Mouse (Mus musculus) neural tube, embryonic 11.5 days (tissue): ENCODE measurements at regions not wholly inside any gene's neighbourhood (a gene's known extent, or its start where the extent isn't known, plus 50 kb on each side); places are given as distances from the start of the nearest gene placed in this dataset.

ENCODE experiments used
- ATAC-seq: fragments of 200-750 bp; cut with Nextera tagmentation; 2 replicates; pipeline ENCODE4 v1.8.0; 2017; ENCODE audit warnings: moderate number of reproducible peaks, mild to moderate bottlenecking, moderate TSS enrichment, moderate library complexity; ENCODE audit not compliant: insufficient read depth, low FRiP score, low TSS enrichment
- DNase-seq: peaks from one replicate; pipeline ENCODE4 v3.0.0-alpha.2; 2015; ENCODE audit warnings: low spot score
- H3K27ac ChIP-seq: fragments of 300-500 bp; sonication (generic); 2 replicates; pipeline ENCODE4 v1.5.1; 2014; ENCODE audit warnings: low read depth, mild to moderate bottlenecking, low read length
- H3K27me3 ChIP-seq: fragments of 300-500 bp; sonication (generic); 2 replicates; pipeline ENCODE4 v1.6.1; 2014; ENCODE audit warnings: mild to moderate bottlenecking, low read length, mixed read lengths; ENCODE audit not compliant: control insufficient read depth, insufficient read depth
- H3K36me3 ChIP-seq: fragments of 300-500 bp; sonication (generic); 2 replicates; pipeline ENCODE4 v1.6.1; 2014; ENCODE audit warnings: mild to moderate bottlenecking, low read length, moderate library complexity, mixed read lengths; ENCODE audit not compliant: control insufficient read depth, insufficient read depth
- H3K4me1 ChIP-seq: fragments of 300-500 bp; sonication (generic); 2 replicates; pipeline ENCODE4 v1.6.1; 2014; ENCODE audit warnings: low read length, mixed read lengths; ENCODE audit not compliant: control insufficient read depth, insufficient read depth
- H3K4me2 ChIP-seq: fragments of 300-500 bp; sonication (generic); 2 replicates; pipeline ENCODE4 v1.6.1; 2014; ENCODE audit warnings: low read depth, mild to moderate bottlenecking, moderate library complexity
- H3K4me3 ChIP-seq: fragments of 300-500 bp; sonication (generic); 2 replicates; pipeline ENCODE4 v1.5.1; 2014; ENCODE audit warnings: low read depth, low read length
- H3K9ac ChIP-seq: fragments of 300-500 bp; sonication (generic); 2 replicates; pipeline ENCODE4 v1.6.1; 2014; ENCODE audit warnings: mild to moderate bottlenecking, low read length
- H3K9me3 ChIP-seq: fragments of 300-500 bp; sonication (generic); 2 replicates; pipeline ENCODE4 v1.6.1; 2016; ENCODE audit warnings: low read length; ENCODE audit not compliant: control insufficient read depth
- WGBS: fragments of 180-500 bp; shearing (Covaris S2); extraction: QIAGEN DNeasy Blood & Tissue Kit; methylation state at CpG from one replicate; pipeline ENCODE4 v1.1.7; 2014; 5-methylcytosine and 5-hydroxymethylcytosine counted together

DNA sequence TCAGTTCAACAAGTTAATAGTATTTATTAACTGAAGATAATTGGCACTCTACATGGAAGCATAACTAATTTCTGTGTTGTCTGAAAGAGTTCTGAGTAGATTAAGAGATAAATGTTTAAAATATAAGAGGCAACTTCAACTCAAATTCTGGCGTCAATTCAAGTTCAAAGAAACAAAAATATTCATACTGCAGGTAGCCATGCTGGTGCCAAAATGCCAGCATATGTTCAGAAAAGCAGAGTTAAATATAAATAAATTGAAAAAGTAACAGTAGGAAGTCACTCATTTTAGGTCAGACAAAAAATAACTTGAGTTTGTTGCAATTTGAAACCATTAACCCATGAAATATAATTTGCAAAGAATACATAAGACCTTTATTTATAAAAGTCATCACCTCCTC, 1786.5 kb downstream of the Olfm4 start:
- H3K4me1 ChIP-seq: no peaks in the 10 kb centered on the region
- no peak overlapping the region for H3K9ac ChIP-seq
- no peak overlapping the region for H3K4me2 ChIP-seq
- DNase-seq (no peak), ATAC-seq (no peak)
- H3K27me3 ChIP-seq: no peaks in the 10 kb centered on the region
- no peak overlapping the region for H3K4me3 ChIP-seq
- WGBS: 95% methylated on average over 1 of the region's 1 CpGs
- no peak overlapping the region for H3K27ac ChIP-seq
- H3K36me3 ChIP-seq: no peaks in the 10 kb centered on the region
- no peaks in the 10 kb centered on the region for H3K9me3 ChIP-seq

DNA sequence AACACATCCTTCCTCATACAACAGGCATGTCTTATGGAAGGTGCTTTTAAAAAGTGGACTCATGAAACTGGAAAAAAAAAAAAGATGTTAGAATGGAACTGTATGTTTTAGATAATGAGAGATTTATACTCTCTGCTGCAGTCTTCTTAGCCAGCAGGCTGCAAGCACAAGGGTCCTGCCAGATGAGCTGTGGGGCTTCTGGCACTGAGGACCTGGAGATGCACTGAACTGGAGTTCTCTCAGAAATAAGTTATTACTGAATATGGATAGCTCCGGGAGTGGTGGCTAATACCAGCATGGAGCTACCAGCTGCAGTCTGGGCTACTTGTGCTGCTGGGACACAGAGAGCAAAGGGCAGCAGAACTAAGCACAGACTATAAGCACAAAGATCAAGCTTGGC, 1787.9 kb downstream of the Olfm4 start:
- Histone ChIP-seq H3K4me2 (no peak overlapping the region), H3K9ac (no peak overlapping the region), H3K4me3 (no peak overlapping the region), H3K9me3 (no peaks in the 10 kb centered on the region), H3K4me1 (no peaks in the 10 kb centered on the region), H3K27ac (no peak overlapping the region), H3K36me3 (no peaks in the 10 kb centered on the region), H3K27me3 (no peaks in the 10 kb centered on the region)
- 85% methylated on average over 1 of the region's 1 CpGs for WGBS
- ATAC-seq: no peak
- DNase-seq: no peak

DNA sequence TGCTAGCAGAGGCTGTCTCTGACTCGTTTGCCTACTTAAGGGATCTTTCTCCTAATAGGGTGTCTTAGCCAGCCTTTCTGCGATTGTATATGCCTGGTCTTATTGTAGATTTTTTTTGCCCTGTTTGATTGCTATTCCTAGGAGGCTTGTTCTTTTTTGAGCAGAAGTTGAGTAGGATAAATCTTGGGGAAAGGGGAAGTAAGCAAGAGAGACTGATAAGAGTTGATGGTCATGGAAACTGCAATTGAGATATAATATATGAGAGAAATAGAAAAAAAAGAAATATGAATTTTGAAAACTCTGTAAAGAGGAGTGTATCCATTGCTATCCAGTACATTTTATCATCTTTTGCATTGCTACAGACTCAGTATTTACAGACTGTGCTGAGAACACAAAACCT, 1805.0 kb downstream of the Olfm4 start:
- H3K4me3 ChIP-seq: no peak overlapping the region
- H3K27me3 ChIP-seq: no peaks in the 10 kb centered on the region
- H3K4me1 ChIP-seq: no peaks in the 10 kb centered on the region
- H3K36me3 ChIP-seq: no peaks in the 10 kb centered on the region
- ATAC-seq (no peak), DNase-seq (no peak)
- no peak overlapping the region for H3K4me2 ChIP-seq
- H3K9me3 ChIP-seq: no peaks in the 10 kb centered on the region
- H3K9ac ChIP-seq: no peak overlapping the region
- no peak overlapping the region for H3K27ac ChIP-seq
- 73% methylated on average over 2 of the region's 2 CpGs for WGBS

DNA sequence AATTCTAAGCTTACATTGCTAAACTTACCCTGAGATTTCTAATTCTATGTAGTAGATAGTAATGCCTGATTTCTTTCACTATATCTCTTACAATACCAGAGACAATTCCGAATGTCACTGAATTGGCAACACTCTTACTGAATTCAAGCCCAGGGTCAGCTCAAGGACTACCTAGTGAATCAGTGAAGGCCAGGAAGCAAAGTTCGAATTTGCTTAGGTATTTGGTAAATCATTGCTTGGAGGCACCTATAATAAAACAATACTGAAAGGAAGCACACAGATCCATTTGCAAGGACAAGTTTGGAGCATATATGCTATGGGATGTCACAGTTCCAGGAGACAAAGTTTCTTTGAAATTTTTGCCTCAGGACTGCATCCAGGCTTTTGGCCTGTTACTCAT, 1839.9 kb downstream of the Olfm4 start:
- H3K27ac ChIP-seq: no peak overlapping the region
- 82% methylated on average over 2 of the region's 2 CpGs for WGBS
- H3K4me1 ChIP-seq: no peaks in the 10 kb centered on the region
- ATAC-seq (no peak), DNase-seq (no peak)
- no peaks in the 10 kb centered on the region for H3K9me3 ChIP-seq
- H3K4me2 ChIP-seq: no peak overlapping the region
- H3K27me3 ChIP-seq: no peaks in the 10 kb centered on the region
- no peaks in the 10 kb centered on the region for H3K36me3 ChIP-seq
- no peak overlapping the region for H3K9ac ChIP-seq
- no peak overlapping the region for H3K4me3 ChIP-seq

DNA sequence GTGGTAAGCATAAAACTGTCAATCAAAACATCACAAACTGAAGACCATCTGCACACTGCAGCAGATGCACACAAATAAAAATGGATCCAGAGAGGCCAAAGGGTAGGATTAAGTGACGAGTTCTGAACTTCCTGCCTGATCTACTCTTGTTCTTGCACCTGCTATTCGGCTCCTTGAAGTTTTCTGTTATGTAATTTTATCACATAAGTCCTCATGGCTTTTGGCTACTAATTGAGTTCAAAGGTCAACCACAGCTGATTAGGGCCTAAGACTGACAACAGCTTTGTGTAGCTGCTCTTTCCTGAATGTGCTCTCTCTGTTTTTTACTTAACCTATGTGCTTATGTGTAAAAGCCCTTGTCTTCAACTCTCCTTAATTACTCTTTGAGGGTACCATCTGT, 1874.7 kb downstream of the Olfm4 start:
- ATAC-seq: peak; percentile 31; the same call in 1 of the 2 replicates

DNA sequence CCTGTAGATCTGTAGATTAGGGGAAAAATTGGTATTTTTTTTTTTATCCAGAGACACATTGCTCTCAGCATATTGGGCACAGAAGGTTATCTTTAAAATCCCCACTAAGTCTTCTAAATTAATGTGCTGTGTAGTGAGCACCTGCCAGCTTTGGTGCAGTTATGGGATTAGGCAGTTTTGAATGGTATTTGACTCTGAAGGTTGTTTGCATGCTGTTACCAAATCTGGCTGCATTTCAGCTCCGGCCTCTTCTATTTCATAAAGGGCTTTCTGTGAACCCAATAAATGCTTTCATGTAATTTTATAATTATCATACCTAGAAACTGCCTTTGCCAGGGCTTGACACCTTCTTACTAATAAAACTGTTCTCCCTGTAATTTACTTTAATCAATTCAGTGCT, 1886.5 kb downstream of the Olfm4 start:
- H3K27me3 ChIP-seq: no peaks in the 10 kb centered on the region
- no peak for ATAC-seq
- whole genome bisulfite sequencing: 76% methylated on average over 1 of the region's 1 CpGs

More for the DNA sequence above, 1874.7 kb downstream of the Olfm4 start:
- Histone ChIP-seq H3K27me3 (no peaks in the 10 kb centered on the region), H3K4me2 (no peak overlapping the region), H3K36me3 (no peaks in the 10 kb centered on the region), H3K4me3 (no peak overlapping the region), H3K27ac (no peak overlapping the region), H3K4me1 (no peaks in the 10 kb centered on the region), H3K9ac (no peak overlapping the region), H3K9me3 (no peaks in the 10 kb centered on the region)
- no peak for DNase-seq
- 76% methylated on average over 2 of the region's 2 CpGs for WGBS

More for the DNA sequence above, 1886.5 kb downstream of the Olfm4 start:
- Histone ChIP-seq H3K9ac (no peak overlapping the region), H3K4me2 (no peak overlapping the region), H3K4me1 (no peaks in the 10 kb centered on the region), H3K4me3 (no peak overlapping the region), H3K36me3 (no peaks in the 10 kb centered on the region), H3K9me3 (no peaks in the 10 kb centered on the region), H3K27ac (no peak overlapping the region)
- DNase-seq: no peak
